Mouse (Mus musculus) left cerebral cortex, postnatal 36 days (tissue): ENCODE data around the gene Odc1. TPM values are rescaled to one million over a fixed set of nuclear protein-coding genes. Genes with fewer than 3 reads are reported as not detected.
A peak's percentile ranks its signal among the peaks of the same experiment; 100 is the strongest.

ENCODE experiments used
- DNase-seq, 2 experiments: peaks; one replicate each; pipeline ENCODE4 v3.0.0; 2021 to 2022; ENCODE audit warnings: low spot score in 2 of 2, mixed read lengths in 1 of 2
- intact Hi-C: fragments of 180-260 bp; cut with DNase I; formaldehyde crosslinking; loops from one replicate; pipeline ENCODE4 v1.15.1; 2025
- total RNA-seq, 2 experiments: library from RNA; stranded (reverse); gene quantifications; 2 replicates each; pipeline ENCODE4 v1.2.3; 2021

The Odc1 gene
- 10 to 100 TPM; 61.0 to 62.6 TPM for total RNA-seq

GRCm38 (mm10) chr12:17544209-17545106, at the start of gene Odc1:
Gene Odc1, plus strand, starts transcription at chr12:17544794.
- intact Hi-C loops = loop anchor here (5.0 kb wide), 1 partner anchor 102 kb away; no protein-coding TSS in a partner anchor
- peak; percentile 95 to 99 for DNase-seq

GRCm38 (mm10) chr12:17494809-17495208, 49.8 kb upstream of the Odc1 start:
- intact Hi-C loops = no loop called here
- DNase-seq = no peak

DNA sequence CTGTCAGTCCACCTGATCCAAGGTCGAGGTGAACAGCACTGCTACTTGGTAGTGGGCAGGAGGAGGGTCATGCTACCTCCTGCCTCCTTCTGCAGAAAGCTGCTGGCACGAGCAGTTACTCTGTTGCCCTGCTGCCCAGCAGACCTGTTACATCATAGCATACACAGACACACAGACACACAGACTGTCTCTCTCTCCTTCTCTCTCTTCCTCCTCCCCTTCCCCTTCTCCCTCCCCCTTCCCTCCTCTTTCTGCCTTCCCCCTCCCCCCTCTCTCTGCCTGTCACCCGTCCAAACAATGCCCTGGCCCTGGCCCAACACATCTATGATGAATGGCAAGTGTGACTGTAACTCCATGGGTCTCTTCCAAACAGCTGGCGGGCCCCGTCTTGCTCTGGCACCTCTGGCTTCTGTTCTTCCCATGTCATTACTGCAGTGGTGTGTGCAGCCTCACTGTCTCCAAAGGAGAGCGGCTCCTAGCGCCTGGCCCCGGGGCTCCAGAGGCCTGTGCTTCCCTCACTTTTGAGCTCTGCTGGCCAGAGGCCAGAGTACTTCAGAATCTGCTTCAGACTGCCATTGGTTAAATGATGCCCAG, 48.6 kb upstream of the Odc1 start:
- no peak for DNase-seq
- intact Hi-C loops = no loop called here

DNA sequence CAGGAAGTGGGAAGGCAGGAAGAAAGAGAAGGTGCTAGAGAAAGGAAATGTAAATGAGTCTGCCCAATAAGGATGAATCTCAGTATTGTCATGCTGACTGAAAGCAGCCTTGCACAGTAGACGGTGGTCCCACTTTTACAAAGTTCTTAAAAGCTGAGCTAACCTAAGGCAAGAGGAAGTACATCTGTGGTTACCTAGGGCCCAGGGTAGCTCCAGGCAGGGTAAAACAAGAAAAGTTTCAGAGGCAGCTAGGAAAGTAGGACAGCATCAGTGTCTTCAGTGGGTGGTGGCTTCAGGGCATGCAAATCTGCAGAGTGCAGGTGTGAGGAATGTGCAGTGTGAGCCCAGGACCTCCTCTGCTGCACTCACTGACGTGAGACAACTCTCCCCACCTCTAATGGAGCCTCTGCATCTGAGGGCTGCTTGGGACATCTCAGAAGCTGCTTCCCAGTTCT, 38.9 kb upstream of the Odc1 start:
- no peak for DNase-seq
- intact Hi-C loops = no loop called here

DNA sequence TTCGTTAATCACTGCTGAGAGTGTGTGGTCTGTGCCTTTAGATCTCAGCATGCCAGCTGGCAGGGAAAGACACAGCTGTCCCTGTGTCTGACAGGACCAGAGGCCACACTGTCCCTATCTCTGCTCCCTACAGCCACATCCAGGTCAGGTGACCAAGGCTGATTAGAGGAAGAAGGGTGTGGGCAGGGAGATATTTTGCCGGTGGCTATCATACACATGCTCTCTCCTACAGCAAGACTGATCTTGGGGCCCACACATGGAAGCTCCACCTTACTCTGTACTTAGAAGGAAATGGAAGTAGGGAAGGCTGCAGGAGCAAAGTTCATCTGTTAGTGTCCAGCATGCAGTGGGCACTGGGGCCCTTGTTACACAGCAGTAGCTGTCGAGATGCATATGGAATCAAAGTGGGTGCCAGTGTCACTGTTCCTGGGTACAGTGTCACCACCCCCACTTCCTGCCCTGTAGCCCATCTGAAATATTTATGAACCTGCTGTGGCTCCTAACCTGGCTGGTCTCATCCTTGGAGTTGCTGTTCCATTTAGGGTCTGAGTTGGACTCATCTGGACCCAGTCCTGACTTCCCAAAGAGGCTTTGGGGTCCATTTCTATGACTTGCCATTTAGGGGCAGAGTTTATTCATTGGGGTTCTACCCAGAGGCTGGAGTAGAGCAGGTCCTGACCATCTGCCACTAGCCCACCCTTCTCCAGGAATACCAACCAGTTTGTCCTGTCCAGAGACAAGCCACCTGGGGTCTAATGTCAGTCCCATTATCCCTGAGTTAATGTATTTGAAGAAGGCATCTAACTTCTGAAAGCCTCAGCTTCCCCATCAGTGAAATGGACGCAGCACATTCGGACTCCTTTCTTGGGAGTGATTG, 38.2 kb upstream of the Odc1 start:
- intact Hi-C loops = no loop called here
- DNase-seq = no peak

GRCm38 (mm10) chr12:17506994-17507542, 37.5 kb upstream of the Odc1 start:
- intact Hi-C loops = no loop called here
- DNase-seq = no peak

DNA sequence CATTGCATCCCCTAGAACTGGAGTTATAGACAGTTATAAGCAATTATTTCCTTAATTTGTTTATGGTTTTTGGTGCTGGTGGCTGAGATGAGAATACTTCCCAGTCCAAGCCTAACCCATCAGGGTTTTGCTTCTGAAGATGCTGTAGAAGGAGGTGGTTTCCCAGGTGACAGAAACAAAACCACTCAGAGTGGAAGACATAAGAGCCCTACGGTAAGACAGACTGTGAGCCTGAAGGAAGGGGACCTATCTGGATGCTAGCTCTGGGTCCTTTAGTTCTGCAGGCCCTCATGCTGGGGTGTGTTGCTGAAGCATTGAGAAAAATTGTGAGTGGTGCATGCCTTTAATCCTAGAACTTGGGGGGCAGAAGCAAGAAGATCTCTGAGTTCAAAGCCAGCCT, 35.3 kb upstream of the Odc1 start:
- no peak for DNase-seq
- intact Hi-C loops = no loop called here

DNA sequence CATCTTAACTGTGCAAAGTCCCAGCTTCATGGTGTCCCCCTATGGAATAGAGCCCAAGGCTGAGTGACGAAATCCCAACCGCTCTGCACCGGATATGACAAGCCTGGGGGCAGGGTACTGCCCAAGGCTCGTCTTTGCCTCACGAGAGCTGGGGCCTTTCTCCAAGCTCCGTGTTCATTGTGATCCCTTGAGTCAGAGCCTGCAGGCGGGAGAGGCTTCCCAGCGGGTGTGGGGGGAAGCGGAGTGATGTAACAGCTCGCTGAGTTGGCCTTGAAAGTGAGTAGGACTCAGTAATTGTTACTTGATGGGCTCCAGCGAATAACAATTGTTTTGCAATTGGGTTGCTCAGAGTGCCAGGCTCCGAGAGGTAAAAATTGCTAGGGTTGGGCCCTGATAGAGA, 34.4 kb upstream of the Odc1 start:
- intact Hi-C loops = no loop called here
- no peak for DNase-seq

GRCm38 (mm10) chr12:17511019-17511418, 33.6 kb upstream of the Odc1 start:
- intact Hi-C loops = no loop called here
- no peak for DNase-seq

GRCm38 (mm10) chr12:17529180-17529579, 15.4 kb upstream of the Odc1 start:
- DNase-seq = no peak
- intact Hi-C loops = no loop called here

DNA sequence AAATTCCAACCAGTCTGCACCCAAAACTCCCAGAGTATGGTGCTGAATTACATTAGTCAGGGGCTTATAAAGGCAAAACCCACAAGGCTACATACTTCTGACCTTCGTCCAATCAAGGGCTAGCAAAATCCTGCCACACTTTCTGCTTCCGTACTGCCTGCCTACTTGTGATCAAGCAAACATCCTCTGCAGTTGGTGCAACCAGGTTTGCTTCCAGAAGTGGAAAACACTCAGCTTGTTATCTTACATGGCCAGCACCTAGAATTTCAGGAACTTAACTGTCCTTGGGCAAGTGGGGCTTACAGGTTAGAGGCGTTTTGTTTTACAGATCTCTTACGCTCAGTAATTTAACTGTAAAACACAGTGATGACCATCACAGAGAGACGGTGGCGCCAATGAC, 14.9 kb upstream of the Odc1 start:
- intact Hi-C loops = no loop called here
- DNase-seq = no peak

GRCm38 (mm10) chr12:17530825-17531224, 13.8 kb upstream of the Odc1 start:
- intact Hi-C loops = no loop called here
- no peak for DNase-seq

- no peak for DNase-seq
- intact Hi-C loops = no loop called here
Measured at GRCm38 (mm10) chr12:17536222-17536621, 8.4 kb upstream of the Odc1 start.

DNA sequence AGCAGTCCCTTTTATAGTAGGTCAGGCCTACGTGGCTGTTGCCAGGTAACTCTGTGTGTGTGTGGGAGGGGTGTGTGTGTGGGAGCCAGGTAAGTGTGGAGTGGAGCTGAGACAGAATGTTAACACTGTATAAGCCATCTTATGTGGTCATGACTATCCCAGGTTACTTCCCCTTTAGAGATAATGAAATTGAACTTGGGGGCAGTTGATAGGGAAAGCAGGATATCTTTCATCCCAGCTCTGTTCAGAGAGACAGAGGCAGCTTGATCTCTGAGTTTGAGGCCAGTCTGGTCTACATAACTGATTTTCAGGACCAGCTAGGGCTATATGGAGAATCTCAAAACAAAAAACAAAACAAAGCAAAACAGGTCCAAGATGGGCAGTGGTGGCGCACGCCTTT, 7.4 kb upstream of the Odc1 start:
- intact Hi-C loops = no loop called here
- DNase-seq = no peak

GRCm38 (mm10) chr12:17538087-17538486, 6.5 kb upstream of the Odc1 start:
- no peak for DNase-seq

DNA sequence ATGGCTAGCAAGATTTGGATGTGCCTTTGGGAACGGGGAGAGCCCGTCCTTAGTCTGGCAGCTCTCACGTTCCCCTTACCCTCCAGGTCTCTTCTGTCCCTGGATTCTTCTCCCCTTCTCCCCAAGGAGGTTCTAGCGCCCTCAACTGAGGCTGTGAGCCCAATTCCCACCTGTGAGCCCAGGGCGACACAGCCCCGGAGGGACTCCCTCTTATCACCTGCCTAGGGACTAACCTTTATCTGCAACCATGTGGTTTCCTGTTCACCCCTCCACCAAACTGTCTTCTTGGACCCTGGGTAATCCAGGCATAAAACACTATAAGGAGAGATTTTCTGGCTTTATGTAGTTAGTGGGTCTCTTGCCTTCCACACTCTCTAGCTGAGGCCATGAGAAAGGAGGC, 5.6 kb upstream of the Odc1 start:
- intact Hi-C loops = no loop called here
- no peak for DNase-seq

More at GRCm38 (mm10) chr12:17538087-17538486, 6.5 kb upstream of the Odc1 start:
- intact Hi-C loops = no loop called here

- no peak for DNase-seq
- intact Hi-C loops = loop anchor here (5.0 kb wide), 1 partner anchor 98 kb away; no protein-coding TSS in a partner anchor
Measured at GRCm38 (mm10) chr12:17540040-17540552, 4.5 kb upstream of the Odc1 start.

GRCm38 (mm10) chr12:17545107-17545571, 545 bp downstream of the Odc1 start:
- intact Hi-C loops = no loop called here
- no peak for DNase-seq

- no peak for DNase-seq
- intact Hi-C loops = no loop called here
Measured at GRCm38 (mm10) chr12:17545884-17546283, 1.3 kb downstream of the Odc1 start.
